Mouse (Mus musculus) liver, embryonic 14.5 days (tissue): ENCODE results near the gene Taar4. TPM values are rescaled to one million over a fixed set of nuclear protein-coding genes. Genes with fewer than 3 reads are reported as not detected.
A peak's percentile ranks its signal among the peaks of the same experiment; 100 is the strongest.

ENCODE experiments used
- ATAC-seq: fragments of 200-750 bp; cut with Nextera tagmentation; 2 replicates; pipeline ENCODE4 v1.8.0; 2017; ENCODE audit warnings: moderate number of reproducible peaks, mild to moderate bottlenecking, moderate library complexity; ENCODE audit not compliant: insufficient read depth
- DNase-seq, 3 experiments: peaks; one replicate each; pipeline ENCODE4 v3.0.0-alpha.2; 2012 to 2013; ENCODE audit warnings: low read depth in 3 of 3, low spot score in 3 of 3
- H3K27ac ChIP-seq: fragments of 300-500 bp; sonication (generic); 2 replicates; pipeline ENCODE4 v1.5.1; 2014; ENCODE audit warnings: moderate library complexity, mild to moderate bottlenecking, control low read depth, inconsistent platforms
- H3K27me3 ChIP-seq: fragments of 300-500 bp; sonication (generic); 2 replicates; pipeline ENCODE4 v1.6.1; 2014; ENCODE audit warnings: mild to moderate bottlenecking, low read length, moderate library complexity; ENCODE audit not compliant: control insufficient read depth, insufficient read depth
- H3K36me3 ChIP-seq: fragments of 300-500 bp; sonication (generic); replicated peaks from 2 replicates; pipeline ENCODE4 v1.6.1; 2014; ENCODE audit warnings: low read depth; ENCODE audit not compliant: control insufficient read depth, insufficient read depth
- H3K4me1 ChIP-seq, 2 experiments: fragments of 200-500 bp in 1 of 2; fragments of 300-500 bp in 1 of 2; sonication (generic) in 1 of 2; replicated peaks; 2 replicates each; pipeline ENCODE4 v1.6.1; 2012 to 2014; ENCODE audit warnings: antibody characterized with exemption in 1 of 2, inconsistent platforms in 1 of 2, low read length in 1 of 2; ENCODE audit not compliant: control insufficient read depth in 2 of 2, insufficient read depth in 2 of 2
- H3K4me2 ChIP-seq: fragments of 300-500 bp; sonication (generic); 2 replicates; pipeline ENCODE4 v1.6.1; 2014; ENCODE audit warnings: low read depth, mild to moderate bottlenecking, control low read depth, moderate library complexity
- H3K4me3 ChIP-seq, 2 experiments: fragments of 200-500 bp in 1 of 2; fragments of 300-500 bp in 1 of 2; sonication (generic) in 1 of 2; 2 replicates each; pipeline ENCODE4 v1.5.1; 2012 to 2014; ENCODE audit warnings: low read depth in 2 of 2, low read length in 2 of 2, mild to moderate bottlenecking in 2 of 2, control low read depth in 1 of 2, inconsistent platforms in 1 of 2, moderate library complexity in 1 of 2; ENCODE audit not compliant: insufficient read depth in 1 of 2
- H3K9ac ChIP-seq: fragments of 300-500 bp; sonication (generic); replicated peaks from 2 replicates; pipeline ENCODE4 v1.6.1; 2014; ENCODE audit warnings: mild to moderate bottlenecking, control low read depth, moderate library complexity
- H3K9me3 ChIP-seq: fragments of 300-500 bp; sonication (generic); 2 replicates; pipeline ENCODE4 v1.6.1; 2016; ENCODE audit warnings: low read length, mixed read lengths; ENCODE audit not compliant: control insufficient read depth
- CTCF ChIP-seq: IDR thresholded peaks from 2 replicates; pipeline ENCODE4 v1.5.1; 2016; ENCODE audit warnings: antibody characterized with exemption, low read depth, control low read depth
- EP300 ChIP-seq: IDR thresholded peaks from 2 replicates; pipeline ENCODE4 v1.6.1; 2016; ENCODE audit warnings: antibody characterized with exemption, low read depth
- WGBS: fragments of 180-500 bp; shearing (Covaris S2); extraction: QIAGEN DNeasy Blood & Tissue Kit; methylation state at CpG from one replicate; pipeline ENCODE4 v1.1.7; 2014; ENCODE audit not compliant: insufficient replicate concordance; 5-methylcytosine and 5-hydroxymethylcytosine counted together
- polyA plus RNA-seq, 2 experiments: library from polyadenylated mRNA; depleted of rRNA in 1 of 2; stranded (reverse) in 1 of 2; unstranded in 1 of 2; fragments of >200 nt; fragmentation: Nextera tagmentation in 1 of 2; extraction: Ambion mirVana in 1 of 2; gene quantifications; 2 replicates each; pipeline versions ENCODE4 v1.2.1 to v1.2.3; 2012 to 2014

Gene Taar4
- polyA plus RNA-seq (2012; rRNA removed) (not detected in 2 replicates), polyA plus RNA-seq (2014; fragmentation: Nextera tagmentation; extraction: Ambion mirVana) (not detected in 2 replicates)

DNA sequence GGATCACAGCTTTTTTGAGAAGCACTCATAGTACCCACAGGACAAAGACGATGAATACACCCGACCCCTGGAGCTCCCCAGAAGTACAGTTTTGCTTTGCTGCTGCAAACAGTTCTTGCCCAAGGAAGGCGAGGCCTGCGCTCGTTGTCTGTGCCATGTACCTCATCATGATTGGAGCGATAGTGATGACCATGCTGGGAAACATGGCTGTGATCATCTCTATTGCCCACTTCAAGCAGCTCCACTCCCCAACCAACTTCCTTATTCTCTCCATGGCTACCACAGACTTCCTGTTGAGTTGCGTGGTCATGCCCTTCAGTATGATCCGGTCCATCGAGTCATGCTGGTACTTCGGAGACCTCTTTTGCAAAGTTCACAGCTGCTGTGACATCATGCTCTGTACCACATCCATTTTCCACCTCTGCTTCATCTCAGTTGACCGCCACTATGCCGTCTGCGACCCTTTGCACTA lies at the start of gene Taar4:
Gene Taar4, plus strand, starts transcription at position 51 of the 472 bp plus-strand sequence.
- no peak within 1 kb of the TSS for H3K4me2 ChIP-seq
- DNase-seq (no peak), ATAC-seq (no peak)
- H3K9me3 ChIP-seq: no peaks in the 10 kb centered on the region
- no peaks in the 10 kb centered on the region for H3K27me3 ChIP-seq
- H3K36me3 ChIP-seq: no peaks in the 10 kb centered on the region
- no peak within 1 kb of the TSS for H3K27ac ChIP-seq
- H3K4me3 ChIP-seq: no peak within 1 kb of the TSS
- WGBS: 68% methylated on average over 13 of the region's 13 CpGs
- H3K4me1 ChIP-seq: no peaks in the 10 kb centered on the region
- H3K9ac ChIP-seq: no peak within 1 kb of the TSS
- TF ChIP-seq CTCF (no peak), EP300 (no peak)

DNA sequence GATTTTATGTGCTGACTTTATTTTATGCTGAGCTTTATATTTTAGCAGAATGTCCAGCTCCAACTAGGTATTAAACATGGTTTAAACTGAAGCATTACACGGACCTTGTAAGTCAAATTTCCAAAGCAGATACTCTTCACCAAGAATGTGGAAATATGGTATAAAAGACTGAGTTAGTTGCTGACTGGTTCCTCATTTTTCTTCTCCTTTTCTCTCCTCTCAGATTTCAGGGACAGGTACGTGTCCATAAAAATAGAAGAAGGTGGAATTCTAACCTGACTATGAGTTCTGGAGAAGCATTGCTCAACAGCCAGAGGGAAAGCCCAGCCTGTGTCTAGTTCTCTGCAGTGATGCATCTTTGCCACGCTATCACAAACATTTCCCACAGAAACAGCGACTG lies 40.2 kb upstream of the Taar4 start, which contains the start of gene Taar1:
Gene Taar1, plus strand, starts transcription at position 301 of the 400 bp plus-strand sequence.
- H3K27ac ChIP-seq: no peak within 1 kb of the TSS
- ATAC-seq (no peak), DNase-seq (no peak)
- no peaks in the 10 kb centered on the region for H3K36me3 ChIP-seq
- H3K4me2 ChIP-seq: no peak within 1 kb of the TSS
- H3K4me1 ChIP-seq: no peaks in the 10 kb centered on the region
- H3K9me3 ChIP-seq: no peaks in the 10 kb centered on the region
- TF ChIP-seq EP300 (no peak), CTCF (no peak)
- no peaks in the 10 kb centered on the region for H3K27me3 ChIP-seq
- H3K4me3 ChIP-seq: no peak within 1 kb of the TSS
- no peak within 1 kb of the TSS for H3K9ac ChIP-seq
- WGBS: 63% methylated on average over 4 of the region's 4 CpGs

DNA sequence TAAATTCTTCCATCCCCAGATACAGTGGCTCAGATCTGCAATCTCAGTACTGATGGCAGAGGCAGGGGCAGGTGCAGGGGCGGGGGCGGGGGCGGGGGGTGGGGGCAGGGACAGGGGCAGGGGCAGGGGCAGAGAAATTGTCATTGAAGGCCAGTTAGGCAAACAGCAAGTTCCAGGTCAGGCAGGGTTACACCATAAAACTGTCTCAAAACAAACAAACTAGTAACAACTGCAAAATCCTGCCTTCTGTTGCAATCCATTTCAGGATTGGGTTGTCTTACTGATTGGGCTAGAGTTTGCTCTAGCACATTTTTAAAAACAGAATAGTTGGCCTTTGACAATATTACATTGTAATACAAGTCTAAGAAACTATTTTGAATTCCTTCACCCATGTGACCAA lies 37.8 kb upstream of the Taar4 start:
- H3K4me1 ChIP-seq: peaks cover 0 to 4% of the 10 kb centered on the region in 2 experiments; a peak in 1 of 4 replicates
- DNase-seq (peak; percentile 3 to 15 (median 9)), ATAC-seq (peak; percentile 50; the same call in 1 of the 2 replicates)
- no peaks in the 10 kb centered on the region for H3K36me3 ChIP-seq
- no peaks in the 10 kb centered on the region for H3K27me3 ChIP-seq
- H3K4me2 ChIP-seq: no peak overlapping the region
- WGBS: 44% methylated on average over 3 of the region's 3 CpGs
- no peaks in the 10 kb centered on the region for H3K9me3 ChIP-seq
- no peak overlapping the region for H3K4me3 ChIP-seq
- no peak overlapping the region for H3K9ac ChIP-seq
- TF ChIP-seq EP300: no peak
- no peak for TF ChIP-seq CTCF
- no peak overlapping the region for H3K27ac ChIP-seq

DNA sequence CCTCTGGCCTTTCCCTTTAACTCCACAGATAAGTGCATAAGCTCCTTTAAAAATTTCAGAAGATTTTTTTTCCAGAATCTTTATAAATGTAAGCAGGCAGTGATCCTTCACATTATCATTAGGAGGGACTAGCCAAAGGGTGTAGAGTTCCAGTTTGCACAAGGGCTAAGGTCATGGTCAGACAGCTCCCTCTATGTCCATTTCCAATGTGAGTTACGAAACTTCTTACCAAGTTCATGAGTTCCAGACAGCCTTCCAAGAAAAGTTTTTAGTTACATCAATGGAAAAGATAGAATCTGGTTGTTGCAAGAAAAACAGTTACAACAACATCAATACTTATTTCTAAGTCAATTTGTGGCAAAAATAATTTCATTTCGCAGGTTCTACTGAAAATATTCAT lies 36.4 kb upstream of the Taar4 start:
- Histone ChIP-seq H3K9me3 (no peaks in the 10 kb centered on the region), H3K4me3 (no peak overlapping the region), H3K4me2 (no peak overlapping the region), H3K27ac (no peak overlapping the region), H3K27me3 (no peaks in the 10 kb centered on the region), H3K36me3 (no peaks in the 10 kb centered on the region), H3K4me1 (peaks cover 0 to 4% of the 10 kb centered on the region in 2 experiments; a peak in 1 of 4 replicates), H3K9ac (no peak overlapping the region)
- no peak for TF ChIP-seq CTCF
- no peak for TF ChIP-seq EP300
- DNase-seq (no peak), ATAC-seq (no peak)
- 56% methylated on average over 2 of the region's 2 CpGs for WGBS

DNA sequence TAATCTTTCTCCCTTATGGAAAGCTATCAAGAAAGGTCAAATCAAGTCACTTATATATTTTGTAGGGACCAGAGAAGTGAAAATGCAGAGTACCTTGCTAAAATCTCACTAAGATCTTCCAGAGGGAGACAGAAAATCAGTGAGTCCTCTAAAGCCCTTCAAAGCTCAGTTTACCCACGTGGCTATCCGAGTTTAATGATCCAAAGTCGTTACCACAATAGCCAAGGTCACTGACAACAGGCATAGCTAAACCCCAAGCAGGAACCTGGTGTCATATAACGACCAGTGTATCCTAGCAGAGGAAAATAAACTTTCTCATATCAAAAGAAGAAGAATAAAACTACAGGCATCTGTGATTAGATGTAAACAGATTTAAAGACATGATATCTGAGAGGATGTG lies 22.7 kb upstream of the Taar4 start:
- DNase-seq (no peak), ATAC-seq (no peak)
- Histone ChIP-seq H3K4me3 (no peak overlapping the region), H3K9ac (no peak overlapping the region), H3K9me3 (no peaks in the 10 kb centered on the region), H3K27me3 (no peaks in the 10 kb centered on the region), H3K4me2 (no peak overlapping the region), H3K36me3 (no peaks in the 10 kb centered on the region), H3K4me1 (no peaks in the 10 kb centered on the region), H3K27ac (no peak overlapping the region)
- 38% methylated on average over 4 of the region's 4 CpGs for WGBS
- TF ChIP-seq EP300: no peak
- no peak for TF ChIP-seq CTCF
